Mouse (Mus musculus): ENCODE data around the gene Mxi1.

- TF ChIP-seq CTCF (IDR thresholded peaks at IDR 0.05; ENCODE audit: extremely low read depth, insufficient read depth, insufficient read length, insufficient replicate concordance) (no peak), POLR2A (IDR thresholded peaks at IDR 0.05; ENCODE audit: low read depth, low read length) (no peak)
These were observed 25.8 kb upstream of the Mxi1 start for GRCm38 (mm10) chr19:53284268-53285208.

Measured in spleen, adult 2 months (tissue).